Comparison of ENCODE assay signal across 9 mouse cellular contexts in the genomic region with DNA sequence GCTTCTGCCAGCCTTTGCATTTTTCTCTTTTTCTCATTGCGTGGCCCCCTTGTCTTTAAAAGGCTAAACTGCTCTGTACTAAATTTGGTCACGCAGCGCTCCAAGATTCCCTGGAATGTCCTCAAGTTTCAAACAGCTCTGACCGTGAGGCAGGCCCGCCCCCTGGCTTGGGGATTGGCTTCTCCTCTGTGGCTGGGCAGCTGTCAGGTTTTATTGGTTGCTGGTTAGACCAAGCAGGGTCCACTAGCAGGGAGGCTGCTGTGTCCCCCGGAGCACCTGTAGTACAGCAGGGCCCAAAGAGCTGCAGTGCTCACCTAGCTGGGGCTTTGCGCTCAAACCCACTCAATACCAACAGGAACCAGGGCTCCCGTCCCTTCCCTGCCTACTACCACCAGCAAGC. TPM values are rescaled to one million over a fixed set of nuclear protein-coding genes. Genes with fewer than 3 reads are reported as not detected.
DNase-seq lines count a peak whose midpoint lies in the region; TF ChIP-seq lines count a peak whose summit lies in the region.
"Had no signal": no experiment of that assay in that cellular context is flagged by ENCODE, and none has a peak within 500 bp of the region (broad histone marks: within the 10 kb centered on the region; RNA-seq: fewer than 3 reads in every experiment).

A gene (plus strand): TSS at position 237 of the 400 bp plus-strand sequence.

- no peak; the same call in 1 of the 2 replicates for TF ChIP-seq CTCF in gastrocnemius, adult 2 months (IDR thresholded peaks at IDR 0.05)

- H3K4me3 ChIP-seq in gastrocnemius, adult 2 months: peak within 1 kb of the TSS; percentile 69
- H3K4me3 ChIP-seq: midbrain, embryonic 12.5 days had no signal

- H3K27ac ChIP-seq in gastrocnemius, adult 2 months: peak within 1 kb of the TSS; percentile 86
- H3K27ac ChIP-seq: midbrain, embryonic 12.5 days had no signal

- peak; percentile 18 for DNase-seq in right cerebral cortex, postnatal 14 days
- no peak for DNase-seq in right cerebral cortex, postnatal 25 days
- peak; percentile 81 for DNase-seq in gastrocnemius, adult 2 months
- peak; percentile 62 for DNase-seq in kidney, adult 18-20 months
- peak; percentile 73 for DNase-seq in lung, postnatal 14 days
- no peak for DNase-seq in layer of hippocampus, adult 9-10 months (ENCODE audit: low spot score)
- DNase-seq in spleen, adult 12 weeks (ENCODE audit: low spot score): no peak
- no peak for DNase-seq in cerebellum, adult 18-20 months

- intact Hi-C loops in gastrocnemius, adult 2 months (cut with DNase I): no loop called here

RNA-seq across cellular contexts. Expression of the gene that starts here (rescaled TPM):
- 1 to 10 TPM; 4.5 to 5.3 TPM for total RNA-seq in gastrocnemius, adult 2 months (2021)

Comparison
In these comparisons a context has a peak if more than half of its experiments do, and no peak if none do; other contexts are left out.
1. DNase-seq: peak in right cerebral cortex, postnatal 14 days (single experiment), gastrocnemius, adult 2 months (single experiment), kidney, adult 18-20 months (single experiment) and lung, postnatal 14 days (single experiment); none in right cerebral cortex, postnatal 25 days (single experiment), layer of hippocampus, adult 9-10 months (single experiment), spleen, adult 12 weeks (single experiment) and cerebellum, adult 18-20 months (0 of 2).